Mouse (Mus musculus) frontal cortex, adult (tissue): ENCODE results near the gene Pum3.

Source experiments
- ATAC-seq: cut with Nextera tagmentation; 2 replicates; pipeline ENCODE4 v1.9.2; 2017; ENCODE audit warnings: mild to moderate bottlenecking, moderate library complexity, mixed read lengths; ENCODE audit not compliant: low TSS enrichment

Pum3 gene

GRCm38 (mm10) chr19:27429745-27430251 lies at the start of gene Pum3:
TSS of gene Pum3 (minus strand) at chr19:27429825.
- peak; percentile 96 for ATAC-seq

GRCm38 (mm10) chr19:27466691-27467090 lies 37.1 kb upstream of the Pum3 start:
- ATAC-seq = no peak

GRCm38 (mm10) chr19:27462656-27463055 lies 33.0 kb upstream of the Pum3 start:
- peak; percentile 74 for ATAC-seq

- peak; percentile 88 for ATAC-seq
Measured at GRCm38 (mm10) chr19:27450458-27450857, 20.8 kb upstream of the Pum3 start.

- ATAC-seq = peak; percentile 59
Measured at GRCm38 (mm10) chr19:27447515-27447914, 17.9 kb upstream of the Pum3 start.

GRCm38 (mm10) chr19:27441106-27441505 lies 11.5 kb upstream of the Pum3 start:
- peak; percentile 69 for ATAC-seq

GRCm38 (mm10) chr19:27437982-27438652 lies 8.5 kb upstream of the Pum3 start:
- ATAC-seq = no peak

- ATAC-seq = peak; percentile 19
Measured at GRCm38 (mm10) chr19:27430406-27430805, 781 bp upstream of the Pum3 start.

GRCm38 (mm10) chr19:27429281-27429680 lies 344 bp downstream of the Pum3 start:
- no peak for ATAC-seq

- ATAC-seq = no peak
Measured at GRCm38 (mm10) chr19:27427865-27428264, 1.8 kb downstream of the Pum3 start.

GRCm38 (mm10) chr19:27426451-27426850 lies 3.2 kb downstream of the Pum3 start:
- ATAC-seq = no peak

- no peak for ATAC-seq
Measured at GRCm38 (mm10) chr19:27425656-27426055, 4.0 kb downstream of the Pum3 start.

- ATAC-seq = no peak
Measured at GRCm38 (mm10) chr19:27417375-27417774, 12.2 kb downstream of the Pum3 start.

- peak; percentile 83 for ATAC-seq
Measured at GRCm38 (mm10) chr19:27416569-27416968, 13.1 kb downstream of the Pum3 start.

GRCm38 (mm10) chr19:27411340-27411739 lies 18.3 kb downstream of the Pum3 start:
- no peak for ATAC-seq

- no peak for ATAC-seq
Measured at GRCm38 (mm10) chr19:27410751-27411150, 18.9 kb downstream of the Pum3 start.

- ATAC-seq = no peak
Measured at GRCm38 (mm10) chr19:27409782-27410181, 19.8 kb downstream of the Pum3 start.

- ATAC-seq = no peak
Measured at GRCm38 (mm10) chr19:27409196-27409595, 20.4 kb downstream of the Pum3 start.

GRCm38 (mm10) chr19:27397797-27398196 lies 31.8 kb downstream of the Pum3 start:
- no peak for ATAC-seq

GRCm38 (mm10) chr19:27397223-27397622 lies 32.4 kb downstream of the Pum3 start:
- ATAC-seq = no peak

- ATAC-seq = no peak
Measured at GRCm38 (mm10) chr19:27396719-27397118, 32.9 kb downstream of the Pum3 start.

GRCm38 (mm10) chr19:27395936-27396335 lies 33.7 kb downstream of the Pum3 start:
- ATAC-seq = no peak

- ATAC-seq = no peak; the same call in 1 of the 2 replicates
Measured at GRCm38 (mm10) chr19:27395481-27395880, 34.1 kb downstream of the Pum3 start.
